Mouse (Mus musculus) liver, postnatal 0 days (tissue): ENCODE measurements around the gene Raver1.

Experiments
- CTCF ChIP-seq: sonication (generic); IDR thresholded peaks from 2 replicates; pipeline ENCODE4 v1.5.1; 2016; ENCODE audit warnings: antibody characterized with exemption, low read depth
- EP300 ChIP-seq: IDR thresholded peaks from 2 replicates; pipeline ENCODE4 v1.6.1; 2016; ENCODE audit warnings: antibody characterized with exemption, low read depth, mild to moderate bottlenecking

- no peak for TF ChIP-seq CTCF
- no peak for TF ChIP-seq EP300
These were observed 55.6 kb downstream of the Raver1 start for GRCm38 (mm10) chr9:21036161-21036560.
